Mouse (Mus musculus): Measurements from ENCODE around the gene Tdgf1.

Gene Tdgf1

GRCm38 (mm10) chr9:110953550-110954461 is 7.8 kb upstream of the Tdgf1 start:
- peak; percentile 36 to 70 for DNase-seq (ENCODE audit: low spot score in 2 of 2)

- no peak for DNase-seq (ENCODE audit: low spot score in 2 of 2)
Measured at GRCm38 (mm10) chr9:110952931-110953549, 7.1 kb upstream of the Tdgf1 start.

- no peak for DNase-seq (ENCODE audit: low spot score in 2 of 2)
Measured at GRCm38 (mm10) chr9:110952398-110952797, 6.4 kb upstream of the Tdgf1 start.

- no peak for DNase-seq (ENCODE audit: low spot score in 2 of 2)
Measured at GRCm38 (mm10) chr9:110951866-110952265, 5.9 kb upstream of the Tdgf1 start.

- no peak for DNase-seq (ENCODE audit: low spot score in 2 of 2)
Measured at GRCm38 (mm10) chr9:110951397-110951796, 5.4 kb upstream of the Tdgf1 start, which contains the start of gene Lrrc2. TSS of gene Lrrc2 (plus strand) at chr9:110951545.

- DNase-seq (ENCODE audit: low spot score in 2 of 2) = no peak
Measured at GRCm38 (mm10) chr9:110950109-110950508, 4.2 kb upstream of the Tdgf1 start.

GRCm38 (mm10) chr9:110948813-110949310 is 2.9 kb upstream of the Tdgf1 start:
- no peak for DNase-seq (ENCODE audit: low spot score in 2 of 2)

- DNase-seq (ENCODE audit: low spot score in 2 of 2) = no peak
Measured at GRCm38 (mm10) chr9:110947900-110948299, 1.9 kb upstream of the Tdgf1 start.

- no peak for DNase-seq (ENCODE audit: low spot score in 2 of 2)
Measured at GRCm38 (mm10) chr9:110947261-110947661, 1.3 kb upstream of the Tdgf1 start.

- DNase-seq (ENCODE audit: low spot score in 2 of 2) = no peak
Measured at GRCm38 (mm10) chr9:110946548-110947044, 638 bp upstream of the Tdgf1 start.

GRCm38 (mm10) chr9:110945343-110945742 is 615 bp downstream of the Tdgf1 start:
- no peak for DNase-seq (ENCODE audit: low spot score in 2 of 2)

GRCm38 (mm10) chr9:110944265-110944664 is 1.7 kb downstream of the Tdgf1 start:
- DNase-seq (ENCODE audit: low spot score in 2 of 2) = no peak

- DNase-seq (ENCODE audit: low spot score in 2 of 2) = no peak
Measured at GRCm38 (mm10) chr9:110937506-110938490, 8.2 kb downstream of the Tdgf1 start.

- no peak for DNase-seq (ENCODE audit: low spot score in 2 of 2)
Measured at GRCm38 (mm10) chr9:110935941-110936340, 10.0 kb downstream of the Tdgf1 start.

- peak in 1 of 2 experiments; percentile 73 for DNase-seq (ENCODE audit: low spot score in 2 of 2)
Measured at GRCm38 (mm10) chr9:110933850-110934437, 12.0 kb downstream of the Tdgf1 start.

- peak in 1 of 2 experiments; percentile 25 for DNase-seq (ENCODE audit: low spot score in 2 of 2)
Measured at GRCm38 (mm10) chr9:110931573-110931972, 14.4 kb downstream of the Tdgf1 start.

GRCm38 (mm10) chr9:110922759-110923158 is 23.2 kb downstream of the Tdgf1 start:
- DNase-seq (ENCODE audit: low spot score in 2 of 2) = peak; percentile 61 to 85

- DNase-seq (ENCODE audit: low spot score in 2 of 2) = no peak
Measured at GRCm38 (mm10) chr9:110920665-110921419, 25.1 kb downstream of the Tdgf1 start.

GRCm38 (mm10) chr9:110916786-110917185 is 29.2 kb downstream of the Tdgf1 start, which contains the start of gene Fam240a:
TSS of gene Fam240a (minus strand) at chr9:110916861.
- DNase-seq (ENCODE audit: low spot score in 2 of 2) = no peak

GRCm38 (mm10) chr9:110915466-110915865 is 30.5 kb downstream of the Tdgf1 start:
- DNase-seq (ENCODE audit: low spot score in 2 of 2) = no peak
